Mouse (Mus musculus) MEL (cell line): ENCODE results near the gene Gm37240. TPM values are rescaled to one million over a fixed set of nuclear protein-coding genes. Genes with fewer than 3 reads are reported as not detected.

Experiments used
- DNase-seq: peaks from one replicate; pipeline ENCODE4 v3.0.0; 2011; ENCODE audit warnings: low read depth, low spot score
- H3K27ac ChIP-seq: 2 replicates; pipeline ENCODE4 v1.5.1; 2012; ENCODE audit warnings: low read depth, mild to moderate bottlenecking, control low read depth, low read length, moderate library complexity; ENCODE audit not compliant: control insufficient read depth
- H3K27me3 ChIP-seq, 2 experiments: fragments of 150-350 bp in 1 of 2; sonication (generic) in 1 of 2; 2 replicates each; pipeline ENCODE4 v1.6.1; 2012; ENCODE audit warnings: low read length in 2 of 2, mild to moderate bottlenecking in 2 of 2, improper control_type of control experiment in 1 of 2, moderate library complexity in 1 of 2; ENCODE audit not compliant: insufficient read depth in 2 of 2, control insufficient read depth in 1 of 2
- H3K36me3 ChIP-seq, 2 experiments: 2 replicates each; pipeline ENCODE4 v1.6.1; 2012 to 2014; ENCODE audit warnings: low read length in 2 of 2, improper control_type of control experiment in 1 of 2, inconsistent platforms in 1 of 2, mild to moderate bottlenecking in 1 of 2; ENCODE audit not compliant: insufficient read depth in 2 of 2, control insufficient read depth in 1 of 2
- H3K4me1 ChIP-seq, 2 experiments: fragments of 150-350 bp in 1 of 2; sonication (generic) in 1 of 2; 2 replicates each; pipeline ENCODE4 v1.6.1; 2012; ENCODE audit warnings: low read length in 2 of 2, improper control_type of control experiment in 1 of 2, mild to moderate bottlenecking in 1 of 2; ENCODE audit not compliant: insufficient read depth in 2 of 2, control insufficient read depth in 1 of 2
- H3K4me3 ChIP-seq, 2 experiments: fragments of 150-350 bp in 1 of 2; sonication (generic) in 1 of 2; 2 replicates each; pipeline ENCODE4 v1.5.1; 2012; ENCODE audit warnings: low read depth in 2 of 2, low read length in 2 of 2, mild to moderate bottlenecking in 2 of 2, moderate library complexity in 2 of 2, control low read depth in 1 of 2, improper control_type of control experiment in 1 of 2; ENCODE audit not compliant: control insufficient read depth in 1 of 2, insufficient read depth in 1 of 2
- H3K79me2 ChIP-seq: 2 replicates; pipeline ENCODE4 v1.6.1; 2012; ENCODE audit warnings: mild to moderate bottlenecking, low read length, moderate library complexity; ENCODE audit not compliant: control insufficient read depth, poor library complexity, insufficient read depth
- H3K9ac ChIP-seq: 2 replicates; pipeline ENCODE4 v1.6.1; 2012; ENCODE audit warnings: low read depth, mild to moderate bottlenecking, control low read depth, low read length, moderate library complexity; ENCODE audit not compliant: control insufficient read depth, poor library complexity, severe bottlenecking
- H3K9me3 ChIP-seq: fragments of 150-350 bp; sonication (generic); replicated peaks from 2 replicates; pipeline ENCODE4 v1.6.1; 2012; ENCODE audit warnings: mild to moderate bottlenecking, low read length, improper control_type of control experiment, moderate library complexity; ENCODE audit not compliant: insufficient read depth
- ELF1 ChIP-seq: IDR thresholded peaks from 2 replicates; pipeline ENCODE4 v1.6.1; 2014; ENCODE audit warnings: low read depth, mild to moderate bottlenecking, inconsistent platforms, low read length, improper control_type of control experiment, moderate library complexity
- ETS1 ChIP-seq: IDR thresholded peaks from 2 replicates; pipeline ENCODE4 v1.6.1; 2012; ENCODE audit warnings: low read depth, mild to moderate bottlenecking, inconsistent platforms, low read length, improper control_type of control experiment, moderate library complexity
- HCFC1 ChIP-seq: IDR thresholded peaks from 2 replicates; pipeline ENCODE4 v1.6.1; 2012; ENCODE audit warnings: low read depth, mild to moderate bottlenecking, inconsistent platforms, low read length, improper control_type of control experiment, moderate library complexity
- MAX ChIP-seq: IDR thresholded peaks from 2 replicates; pipeline ENCODE4 v1.6.1; 2011; ENCODE audit warnings: low read length, improper control_type of control experiment
- MAZ ChIP-seq: IDR thresholded peaks from 2 replicates; pipeline ENCODE4 v1.6.1; 2012; ENCODE audit warnings: low read depth, mild to moderate bottlenecking, inconsistent platforms, low read length, improper control_type of control experiment
- MEF2A ChIP-seq: IDR thresholded peaks from 2 replicates; pipeline ENCODE4 v1.6.1; 2014; ENCODE audit warnings: low read depth, mild to moderate bottlenecking, inconsistent platforms, low read length, improper control_type of control experiment; ENCODE audit not compliant: poor library complexity, insufficient replicate concordance, severe bottlenecking; ENCODE audit errors: extremely low read depth
- MXI1 ChIP-seq: IDR thresholded peaks from 2 replicates; pipeline ENCODE4 v1.6.1; 2011; ENCODE audit warnings: mild to moderate bottlenecking, low read depth, low read length, improper control_type of control experiment
- NELFE ChIP-seq: IDR thresholded peaks from 2 replicates; pipeline ENCODE4 v1.6.1; 2011; ENCODE audit warnings: low read depth, low read length, improper control_type of control experiment
- NRF1 ChIP-seq: IDR thresholded peaks from 2 replicates; pipeline ENCODE4 v1.6.1; 2014; ENCODE audit warnings: low read depth, mild to moderate bottlenecking, inconsistent platforms, low read length, improper control_type of control experiment, moderate library complexity; ENCODE audit not compliant: poor library complexity, insufficient read depth, severe bottlenecking
- POLR2A ChIP-seq, 2 experiments: IDR thresholded peaks; 2 replicates each; pipeline ENCODE4 v1.6.1; 2011 to 2012; ENCODE audit warnings: low read length in 2 of 2, mild to moderate bottlenecking in 2 of 2, control low read depth in 1 of 2, improper control_type of control experiment in 1 of 2, low read depth in 1 of 2, moderate library complexity in 1 of 2; ENCODE audit not compliant: control insufficient read depth in 1 of 2, insufficient read depth in 1 of 2, poor library complexity in 1 of 2
- POLR2AphosphoS2 ChIP-seq: IDR thresholded peaks from 2 replicates; pipeline ENCODE4 v1.6.1; 2011; ENCODE audit warnings: low read length, improper control_type of control experiment
- RCOR1 ChIP-seq: IDR thresholded peaks from 2 replicates; pipeline ENCODE4 v1.6.1; 2012; ENCODE audit warnings: low read depth, mild to moderate bottlenecking, inconsistent platforms, low read length, improper control_type of control experiment
- SIN3A ChIP-seq: IDR thresholded peaks from 2 replicates; pipeline ENCODE4 v1.6.1; 2012; ENCODE audit warnings: low read length, improper control_type of control experiment, inconsistent platforms
- TAL1 ChIP-seq: IDR thresholded peaks from 2 replicates; pipeline ENCODE4 v1.6.1; 2012; ENCODE audit warnings: mild to moderate bottlenecking, inconsistent platforms, low read length, moderate library complexity, mixed read lengths
- TBP ChIP-seq: IDR thresholded peaks from 2 replicates; pipeline ENCODE4 v1.8.0; 2011; ENCODE audit warnings: low read depth, low read length, improper control_type of control experiment
- TCF12 ChIP-seq: IDR thresholded peaks from 2 replicates; pipeline ENCODE4 v1.6.1; 2014; ENCODE audit warnings: low read depth, mild to moderate bottlenecking, inconsistent platforms, low read length, improper control_type of control experiment, moderate library complexity
- UBTF ChIP-seq: IDR thresholded peaks from 2 replicates; pipeline ENCODE4 v1.6.1; 2012; ENCODE audit warnings: low read depth, mild to moderate bottlenecking, inconsistent platforms, low read length, improper control_type of control experiment, moderate library complexity, borderline replicate concordance; ENCODE audit not compliant: insufficient read depth
- USF2 ChIP-seq, 2 experiments: IDR thresholded peaks; 2 replicates each; pipeline ENCODE4 v1.6.1; 2011 to 2012; ENCODE audit warnings: improper control_type of control experiment in 2 of 2, low read length in 2 of 2, borderline replicate concordance in 1 of 2, inconsistent platforms in 1 of 2, low read depth in 1 of 2, mild to moderate bottlenecking in 1 of 2; ENCODE audit not compliant: insufficient read depth in 1 of 2
- ZC3H11A ChIP-seq: IDR thresholded peaks from 2 replicates; pipeline ENCODE4 v1.6.1; 2012; ENCODE audit warnings: low read depth, mild to moderate bottlenecking, inconsistent platforms, low read length, improper control_type of control experiment
- ZMIZ1 ChIP-seq: IDR thresholded peaks from 2 replicates; pipeline ENCODE4 v1.6.1; 2012; ENCODE audit warnings: low read depth, mild to moderate bottlenecking, inconsistent platforms, low read length, improper control_type of control experiment, moderate library complexity
- ZNF384 ChIP-seq: IDR thresholded peaks from 2 replicates; pipeline ENCODE4 v1.6.1; 2012; ENCODE audit warnings: low read depth, mild to moderate bottlenecking, inconsistent platforms, low read length, improper control_type of control experiment
- polyA plus RNA-seq, 2 experiments: library from polyadenylated mRNA; stranded (reverse) in 1 of 2; unstranded in 1 of 2; fragments of >175 nt in 1 of 2; fragments of >200 nt in 1 of 2; gene quantifications; 2 replicates each; pipeline versions ENCODE4 v1.2.1 to v1.2.4; 2012; ENCODE audit warnings: low replicate concordance in 2 of 2, low read depth in 1 of 2; ENCODE audit not compliant: insufficient read length in 2 of 2, insufficient read depth in 1 of 2, missing spikeins in 1 of 2
- total RNA-seq: library from RNA; depleted of rRNA; stranded (reverse); fragments of 300-350 nt; gene quantifications from 2 replicates; pipeline ENCODE4 v1.2.3, GENCODE M21; 2012

The Gm37240 gene
- total and polyA plus RNA-seq, 3 experiments, result 0.04 TPM; not detected in 2

- Histone ChIP-seq H3K27me3 (no peaks in the 10 kb centered on the region), H3K27ac (peak overlapping the region; percentile 90), H3K9me3 (no peaks in the 10 kb centered on the region), H3K4me1 (peaks cover 12 to 21% of the 10 kb centered on the region in 2 experiments), H3K36me3 (peaks cover 2 to 39% of the 10 kb centered on the region in 2 experiments; a peak in 3 of 4 replicates)
- TF ChIP-seq POLR2AphosphoS2 (peak; percentile 84), MXI1 (peak; percentile 61; the same call in 1 of the 2 replicates), TAL1 (no peak), MEF2A (no peak), HCFC1 (peak; percentile 92), TBP (peak; percentile 79), MAZ (peak; percentile 100), ZC3H11A (peak; percentile 19; the same call in 1 of the 2 replicates), ELF1 (peak; percentile 94), POLR2A (IDR thresholded peaks at IDR 0.05; ENCODE audit: control insufficient read depth in 1 of 2, insufficient read depth in 1 of 2, low read depth in 1 of 2, low read length in 2 of 2, poor library complexity in 1 of 2) (peak; percentile 25 to 91), NRF1 (peak; percentile 21; the same call in 1 of the 2 replicates), UBTF (0 out of 2 replicates have a peak, but pooled peaks have one; percentile 66), ZMIZ1 (peak; percentile 90), SIN3A (peak; percentile 97), ZNF384 (no peak), ETS1 (peak; percentile 71), MAX (0 out of 2 replicates have a peak, but pooled peaks have one; percentile 2), USF2 (IDR thresholded peaks at IDR 0.05; ENCODE audit: borderline replicate concordance in 1 of 2, insufficient read depth in 1 of 2, low read depth in 1 of 2, low read length in 2 of 2) (no peak), TCF12 (peak; percentile 60; the same call in 1 of the 2 replicates), NELFE (peak; percentile 95), RCOR1 (no peak)
- TF ChIP-seq, all 39 proteins: peak for 16
- DNase-seq, result peak; percentile 100
- H3K4me3 ChIP-seq, result peak overlapping the region; percentile 82 to 97
- peaks cover 36% of the 10 kb centered on the region for H3K79me2 ChIP-seq
- peak overlapping the region; percentile 94 for H3K9ac ChIP-seq
Observed at GRCm38 (mm10) chr3:84814157-84814761, 1073.1 kb downstream of the Gm37240 start.
